Comparison of ENCODE assay signal across 9 mouse cellular contexts in the genomic region with DNA sequence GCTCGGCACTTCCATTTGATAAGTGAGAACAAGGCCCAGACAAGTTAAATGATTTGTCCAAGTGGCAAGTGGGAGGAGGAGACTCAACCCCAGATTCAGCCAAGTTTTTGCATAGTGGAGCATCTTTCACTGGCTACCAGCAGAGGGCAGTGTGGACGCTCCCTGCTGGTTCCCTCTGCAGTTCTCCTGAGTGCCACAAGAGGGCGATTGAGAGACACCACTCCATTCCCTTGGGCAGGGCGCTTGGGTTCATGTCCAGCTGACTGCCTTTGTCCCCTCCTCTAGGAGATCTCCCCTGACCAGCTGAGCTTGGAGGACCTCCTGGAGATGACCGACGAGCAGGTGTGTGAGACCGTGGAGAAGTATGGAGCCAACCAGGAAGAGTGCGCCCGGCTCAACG.
DNase-seq lines count a peak whose midpoint lies in the region; ATAC-seq and TF ChIP-seq lines count a peak whose summit lies in the region.
"Had no signal": no experiment of that assay in that cellular context is flagged by ENCODE, and none has a peak within 500 bp of the region (broad histone marks: within the 10 kb centered on the region; RNA-seq: fewer than 3 reads in every experiment).

No protein-coding gene starts in this region.

- H3K9me3 ChIP-seq in embryonic facial prominence, embryonic 14.5 days (ENCODE audit: control insufficient read depth, low read length), result no peaks in the 10 kb centered on the region
- no peaks in the 10 kb centered on the region for H3K9me3 ChIP-seq in intestine, embryonic 14.5 days (ENCODE audit: control insufficient read depth, low read length)
- H3K9me3 ChIP-seq in midbrain, postnatal 0 days (ENCODE audit: low read length), result no peaks in the 10 kb centered on the region
- H3K9me3 ChIP-seq: lung, embryonic 15.5 days had no signal

- H3K4me3 ChIP-seq in embryonic facial prominence, embryonic 14.5 days (ENCODE audit: low read depth, low read length), result no peak overlapping the region
- H3K4me3 ChIP-seq in intestine, embryonic 14.5 days (ENCODE audit: low read depth, low read length), result no peak overlapping the region
- H3K4me3 ChIP-seq in midbrain, postnatal 0 days (ENCODE audit: low read depth, low read length), result no peak overlapping the region
- H3K4me3 ChIP-seq: lung, embryonic 15.5 days had no signal

- intact Hi-C loops in heart, postnatal 25 days (cut with DNase I), result no loop called here
- intact Hi-C loops in left cerebral cortex, postnatal 10 days (cut with DNase I), result loop anchor here (5.0 kb wide), 1 partner anchor 442 kb away; no protein-coding TSS in a partner anchor

- H3K27me3 ChIP-seq in embryonic facial prominence, embryonic 14.5 days (replicated peaks; ENCODE audit: control insufficient read depth, insufficient read depth, low read length), result no peaks in the 10 kb centered on the region
- no peaks in the 10 kb centered on the region for H3K27me3 ChIP-seq in intestine, embryonic 14.5 days (replicated peaks; ENCODE audit: control insufficient read depth, insufficient read depth, low read length)
- H3K27me3 ChIP-seq in midbrain, postnatal 0 days (ENCODE audit: insufficient read depth, low read length), result no peaks in the 10 kb centered on the region
- H3K27me3 ChIP-seq: lung, embryonic 15.5 days had no signal

- 66% methylated on average over 10 of the region's 10 CpGs for WGBS in embryonic facial prominence, embryonic 14.5 days
- WGBS in intestine, embryonic 14.5 days, result 71% methylated on average over 10 of the region's 10 CpGs
- WGBS in midbrain, postnatal 0 days, result 73% methylated on average over 10 of the region's 10 CpGs

- no peak for ATAC-seq in embryonic facial prominence, embryonic 14.5 days (ENCODE audit: low read depth)
- ATAC-seq in intestine, embryonic 14.5 days (replicated peaks; ENCODE audit: low FRiP score, low TSS enrichment, low read depth), result 0 out of 2 replicates have a peak, but pooled peaks have one; percentile 28
- peak; percentile 34; the same call in 1 of the 2 replicates for ATAC-seq in midbrain, postnatal 0 days (ENCODE audit: low FRiP score)

- peak; percentile 20 to 32 for DNase-seq in heart, adult 9 months (ENCODE audit: low spot score in 2 of 2)
- DNase-seq in heart, postnatal 25 days (ENCODE audit: low spot score), result no peak
- peak; percentile 57 to 61 for DNase-seq in adrenal gland, postnatal 36 days
- peak; percentile 20 for DNase-seq in embryonic facial prominence, embryonic 14.5 days (ENCODE audit: low spot score)
- DNase-seq in intestine, embryonic 14.5 days (ENCODE audit: low spot score), result peak; percentile 87
- peak; percentile 52 to 80 for DNase-seq in left cerebral cortex, postnatal 10 days (ENCODE audit: extremely low spot score in 1 of 2, low spot score in 2 of 2)
- peak; percentile 71 for DNase-seq in midbrain, postnatal 0 days (ENCODE audit: low spot score)
- DNase-seq in spleen, postnatal 10 days (ENCODE audit: low spot score in 2 of 2), result peak; percentile 41 to 76

- peak; percentile 100 for TF ChIP-seq CTCF in midbrain, postnatal 0 days (IDR thresholded peaks at IDR 0.05)

- no peak overlapping the region for H3K4me2 ChIP-seq in embryonic facial prominence, embryonic 14.5 days (ENCODE audit: low read depth, low read length)
- no peak overlapping the region for H3K4me2 ChIP-seq in intestine, embryonic 14.5 days (ENCODE audit: low read length)
- H3K4me2 ChIP-seq in midbrain, postnatal 0 days (ENCODE audit: low read depth, low read length, poor library complexity, severe bottlenecking), result no peak overlapping the region
- H3K4me2 ChIP-seq: lung, embryonic 15.5 days had no signal

- H3K4me1 ChIP-seq in embryonic facial prominence, embryonic 14.5 days (ENCODE audit: control insufficient read depth, insufficient read depth, low read length), result no peaks in the 10 kb centered on the region
- peaks cover 4% of the 10 kb centered on the region; the same call in 1 of the 2 replicates for H3K4me1 ChIP-seq in intestine, embryonic 14.5 days (replicated peaks; ENCODE audit: control insufficient read depth, insufficient read depth, low read length)
- H3K4me1 ChIP-seq in midbrain, postnatal 0 days (ENCODE audit: insufficient read depth, low read length), result no peaks in the 10 kb centered on the region
- H3K4me1 ChIP-seq: lung, embryonic 15.5 days had no signal

- no peak overlapping the region for H3K9ac ChIP-seq in embryonic facial prominence, embryonic 14.5 days (ENCODE audit: low read depth, low read length)
- no peak overlapping the region for H3K9ac ChIP-seq in intestine, embryonic 14.5 days (ENCODE audit: low read length)
- no peak overlapping the region for H3K9ac ChIP-seq in midbrain, postnatal 0 days (replicated peaks; ENCODE audit: low read length, poor library complexity, severe bottlenecking)
- H3K9ac ChIP-seq: lung, embryonic 15.5 days had no signal

- H3K27ac ChIP-seq in embryonic facial prominence, embryonic 14.5 days (replicated peaks; ENCODE audit: low read depth, low read length), result no peak overlapping the region
- no peak overlapping the region for H3K27ac ChIP-seq in intestine, embryonic 14.5 days (ENCODE audit: low read depth)
- H3K27ac ChIP-seq in midbrain, postnatal 0 days (ENCODE audit: low read depth, low read length), result no peak overlapping the region
- H3K27ac ChIP-seq: lung, embryonic 15.5 days had no signal

- no peaks in the 10 kb centered on the region for H3K36me3 ChIP-seq in embryonic facial prominence, embryonic 14.5 days (ENCODE audit: control insufficient read depth, insufficient read depth, low read length)
- no peaks in the 10 kb centered on the region for H3K36me3 ChIP-seq in intestine, embryonic 14.5 days (ENCODE audit: control insufficient read depth, insufficient read depth, low read length)
- H3K36me3 ChIP-seq in midbrain, postnatal 0 days (ENCODE audit: insufficient read depth, low read length), result peaks cover 2% of the 10 kb centered on the region; the same call in 1 of the 2 replicates
- H3K36me3 ChIP-seq: lung, embryonic 15.5 days had no signal
